Mouse (Mus musculus) lung, adult 18-20 months (tissue): Measurements from ENCODE around the gene Fam89a.

ENCODE experiments used
- DNase-seq, 2 experiments: peaks; one replicate each; pipeline ENCODE4 v3.0.0; 2022; ENCODE audit warnings: mixed read lengths in 2 of 2

Fam89a gene

DNA sequence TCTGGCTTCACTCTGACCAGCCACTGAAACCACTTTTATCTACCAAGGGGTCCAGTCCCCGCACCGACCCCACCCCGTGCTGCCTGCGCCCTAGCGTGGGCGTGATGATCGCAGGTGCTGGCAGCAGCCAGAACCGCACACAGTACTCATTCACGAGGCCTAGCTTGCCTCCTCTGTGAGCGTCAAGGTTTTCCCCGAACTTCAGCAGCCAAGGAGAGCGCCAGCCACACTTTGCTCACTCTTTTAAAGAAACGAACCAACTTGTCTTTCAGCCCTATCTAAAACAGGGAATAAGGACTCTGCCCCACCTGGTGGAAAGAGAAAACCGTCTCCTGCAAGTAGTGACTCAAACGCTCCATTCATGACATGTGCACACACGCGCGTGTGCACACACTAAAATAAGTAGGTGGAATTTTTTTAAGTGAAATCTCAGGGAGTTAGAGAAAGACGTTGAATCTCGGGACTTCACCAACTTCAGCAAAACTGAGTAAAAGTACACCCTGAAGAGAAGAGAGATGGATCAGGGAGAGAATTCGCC, 762 bp upstream of the Fam89a start:
- no peak for DNase-seq

DNA sequence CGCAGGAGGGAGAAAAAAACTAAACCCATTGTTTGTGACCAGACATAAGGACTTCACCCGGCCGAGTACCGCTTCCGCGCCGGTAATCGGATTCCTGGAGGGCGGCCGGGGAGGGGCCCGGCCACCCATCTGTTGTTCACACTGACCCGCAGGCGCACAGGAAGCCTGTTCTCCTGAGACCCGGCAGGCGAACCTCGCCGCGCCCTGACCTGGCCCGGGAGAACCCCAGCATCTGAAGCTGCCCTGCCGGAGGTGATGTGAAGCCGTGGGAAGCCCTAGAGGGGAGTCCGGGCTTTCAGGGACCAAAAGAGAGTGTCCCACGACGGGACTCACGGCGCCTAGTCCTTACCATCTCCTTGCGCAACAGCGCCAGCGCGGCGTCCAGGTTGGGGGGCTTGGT, 441 bp downstream of the Fam89a start:
- no peak for DNase-seq

DNA sequence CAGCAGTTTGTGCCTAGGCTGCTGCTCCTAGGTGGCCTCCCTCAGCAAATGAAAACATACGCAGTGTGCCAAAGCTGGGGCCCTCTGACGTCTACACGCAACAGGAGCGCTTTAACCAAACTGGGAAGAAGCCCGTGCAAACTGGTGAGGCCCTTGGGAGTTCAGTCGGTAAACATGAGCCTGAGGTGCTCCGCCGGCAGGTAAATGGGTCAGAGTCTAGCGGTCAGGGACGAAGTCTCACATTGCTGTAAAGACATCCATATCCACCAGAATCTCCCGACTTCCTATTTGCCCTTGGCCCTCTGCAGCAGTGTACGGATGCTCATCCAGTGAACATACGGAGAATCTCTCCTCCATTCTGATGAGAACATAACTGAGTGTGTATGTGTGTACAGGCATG, 5.0 kb downstream of the Fam89a start:
- no peak for DNase-seq

DNA sequence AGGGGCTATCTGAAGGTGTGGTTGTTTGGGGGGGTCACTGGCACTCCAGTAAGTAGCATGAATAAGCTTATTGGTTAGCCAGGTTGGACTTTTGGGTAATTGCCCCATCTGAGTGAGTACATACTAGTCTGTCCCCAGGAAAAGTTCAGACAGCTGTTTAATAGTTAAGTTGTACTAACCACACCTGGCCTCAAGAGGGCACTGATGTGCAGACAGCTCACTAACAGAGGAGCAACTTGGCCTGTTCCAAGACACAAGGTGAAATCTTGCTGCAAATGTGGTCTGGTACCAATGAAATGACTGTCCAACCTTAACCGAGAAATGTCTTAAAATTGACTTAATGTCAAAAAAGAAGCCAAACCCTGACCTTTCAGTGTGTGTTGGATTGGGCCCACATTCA, 12.4 kb downstream of the Fam89a start:
- no peak for DNase-seq

DNA sequence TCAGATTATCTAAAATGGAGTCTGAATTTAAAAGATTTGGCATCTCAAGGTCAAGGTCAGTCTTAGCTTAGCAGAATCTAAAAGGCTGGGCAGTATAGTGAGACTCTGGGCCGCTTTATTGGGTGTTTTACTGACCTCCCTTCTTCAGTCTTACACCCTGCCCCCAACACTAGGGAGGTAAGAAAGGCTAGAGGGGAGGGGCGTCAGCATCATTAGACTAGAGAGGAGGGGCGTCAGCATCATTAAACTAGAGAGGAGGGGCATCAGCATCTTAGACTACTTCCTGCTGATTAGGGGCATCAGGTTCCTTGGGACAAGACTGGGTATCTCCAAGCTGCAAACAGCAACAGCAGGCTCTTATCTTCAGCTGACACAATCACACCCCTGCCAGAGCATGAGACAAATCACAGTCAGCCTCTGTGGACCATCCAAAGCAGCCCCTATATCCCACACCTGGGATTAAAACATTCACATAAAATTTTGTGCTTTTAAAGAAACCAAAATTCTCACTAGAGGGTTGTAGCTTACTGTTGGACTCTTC, 16.2 kb downstream of the Fam89a start:
- DNase-seq = no peak

DNA sequence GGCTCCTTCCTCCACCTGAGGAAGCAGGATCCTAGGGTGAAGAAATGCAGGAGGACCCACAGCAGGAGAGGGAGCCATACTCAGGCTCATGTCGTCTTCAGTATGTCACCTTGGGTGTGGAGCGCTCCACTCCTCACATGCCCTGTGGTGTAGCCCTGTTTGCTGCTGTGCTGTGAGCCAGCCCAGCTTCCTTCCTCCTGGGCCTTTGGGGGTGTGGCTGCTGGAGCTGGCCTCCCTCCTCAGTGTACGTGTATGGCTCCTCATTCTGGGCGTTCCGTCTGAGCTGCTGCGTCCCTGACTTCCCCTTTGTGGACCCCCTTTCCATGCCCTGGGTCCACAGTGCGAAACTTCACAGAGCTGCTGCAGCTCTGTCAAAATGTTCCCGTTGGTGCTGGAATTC, 18.8 kb downstream of the Fam89a start:
- no peak for DNase-seq

DNA sequence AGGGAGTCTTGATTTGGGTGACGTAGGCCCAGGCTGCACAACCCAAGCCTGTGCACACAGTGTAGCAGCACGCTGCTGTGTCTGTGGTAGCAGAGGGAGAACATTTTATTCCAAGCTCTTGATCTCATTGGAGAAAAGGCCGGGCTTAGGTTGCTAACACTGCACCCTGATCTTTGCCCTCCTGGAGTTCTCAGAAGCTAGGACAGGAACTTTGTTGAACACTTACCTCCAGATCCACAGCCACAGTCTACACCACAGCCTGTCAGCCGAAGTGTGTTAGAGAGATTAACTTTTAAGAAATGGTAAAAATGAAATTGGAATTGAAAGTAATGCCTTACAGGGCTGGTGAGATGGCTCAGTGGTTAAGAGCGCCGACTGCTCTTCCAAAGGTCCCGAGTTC, 27.3 kb downstream of the Fam89a start:
- no peak for DNase-seq

DNA sequence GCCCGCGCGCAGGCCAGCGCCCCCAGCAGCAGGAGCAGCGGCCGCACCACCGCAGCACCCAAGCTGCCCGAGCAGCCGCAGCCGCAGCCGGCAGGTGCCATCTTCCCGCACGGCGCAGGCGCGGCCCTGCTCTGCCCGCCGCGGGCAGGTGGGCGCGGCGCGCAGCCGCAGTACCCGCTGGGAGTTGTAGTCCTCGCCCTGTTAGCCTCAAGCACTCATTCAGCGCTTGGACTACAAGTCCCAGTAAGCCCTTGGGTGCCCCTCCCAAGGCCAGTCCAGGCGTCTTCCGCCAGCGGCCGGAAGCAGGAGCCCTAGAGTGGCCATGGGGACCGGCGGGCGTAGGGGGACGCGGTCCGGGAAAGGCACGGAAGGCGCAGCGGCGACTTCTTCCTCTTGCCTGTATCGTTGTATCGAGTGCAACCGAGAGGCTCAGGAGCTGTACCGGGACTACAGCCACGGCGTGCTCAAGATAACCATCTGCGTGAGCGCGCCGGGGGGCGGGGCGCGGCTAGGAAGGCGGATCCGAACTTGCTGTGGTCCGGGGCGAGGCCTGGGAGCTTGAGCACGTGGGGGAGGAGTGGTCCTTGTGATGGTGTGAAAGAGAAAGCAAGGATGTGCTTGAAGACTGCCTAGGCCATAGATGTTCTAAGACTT, 29.6 kb downstream of the Fam89a start, which contains the start of the genes Ttc13 and Arv1:
Ttc13 (minus strand) TSS at position 122 of the 654 bp plus-strand sequence.
Arv1 (plus strand) TSS at position 278 of the 654 bp plus-strand sequence.
- DNase-seq = peak; percentile 97 to 98

DNA sequence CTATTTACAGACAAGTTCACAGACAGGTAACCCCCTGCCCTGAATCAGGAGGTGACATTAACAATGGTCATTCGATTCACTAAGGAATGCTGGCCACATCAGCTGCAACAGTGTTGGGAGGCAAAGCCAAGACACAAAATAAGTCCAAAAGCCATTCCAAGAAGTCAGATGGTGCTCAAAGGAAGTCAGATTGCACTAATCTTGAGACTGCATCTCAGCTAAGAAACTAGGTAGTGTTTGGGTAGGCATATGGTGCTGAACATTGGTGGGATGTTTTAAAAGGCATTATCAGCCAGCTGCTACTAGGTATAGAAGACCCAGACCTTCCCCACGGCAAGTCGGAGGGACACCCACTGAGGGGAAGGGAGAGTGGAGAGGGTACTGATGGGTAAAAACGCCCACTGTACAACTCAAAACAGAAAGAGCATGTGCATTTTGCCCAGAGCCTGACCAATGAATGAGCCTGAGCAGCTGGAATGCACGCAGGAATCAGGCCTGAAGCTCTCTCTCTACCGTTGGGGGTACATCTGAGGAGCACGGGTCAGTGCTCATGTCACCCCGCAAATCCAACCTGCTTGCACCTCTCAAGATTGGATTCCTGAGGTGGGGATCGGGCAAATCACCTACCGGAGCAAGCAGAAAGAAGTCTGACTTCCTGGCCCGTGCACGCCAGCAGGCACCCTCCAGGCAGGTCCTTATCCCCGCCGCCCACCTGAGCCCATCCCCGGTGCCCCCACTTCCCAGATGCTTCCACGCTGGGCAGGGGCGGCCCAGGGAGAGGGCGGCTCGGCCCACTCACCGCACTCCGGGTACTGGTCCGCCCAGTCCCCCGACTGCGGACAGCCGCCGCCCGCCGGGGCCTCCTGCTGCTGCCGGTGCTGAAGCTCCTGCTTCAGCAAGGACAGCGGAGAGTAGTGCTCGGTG, 30.4 kb downstream of the Fam89a start:
- DNase-seq = peak in 1 of 2 experiments; percentile 17

DNA sequence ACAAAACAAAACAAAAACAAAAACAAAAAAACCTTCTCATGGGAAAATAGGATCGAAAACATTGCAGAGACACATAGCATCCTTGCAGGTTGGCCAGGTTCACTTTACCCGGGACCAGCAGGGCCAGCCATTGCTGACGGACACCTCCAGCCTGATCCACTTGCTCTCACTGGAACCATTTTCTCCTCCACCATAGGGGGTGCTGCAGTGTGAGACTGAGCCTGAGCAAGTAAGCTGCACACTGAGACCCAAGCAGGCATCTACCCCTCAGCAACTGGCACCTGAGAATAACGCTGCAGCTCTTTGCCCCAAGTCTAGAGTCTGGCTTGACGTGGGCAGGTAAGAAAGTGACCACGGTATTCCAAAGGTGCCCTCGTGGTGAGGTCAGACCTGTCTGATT, 31.5 kb downstream of the Fam89a start:
- no peak for DNase-seq

DNA sequence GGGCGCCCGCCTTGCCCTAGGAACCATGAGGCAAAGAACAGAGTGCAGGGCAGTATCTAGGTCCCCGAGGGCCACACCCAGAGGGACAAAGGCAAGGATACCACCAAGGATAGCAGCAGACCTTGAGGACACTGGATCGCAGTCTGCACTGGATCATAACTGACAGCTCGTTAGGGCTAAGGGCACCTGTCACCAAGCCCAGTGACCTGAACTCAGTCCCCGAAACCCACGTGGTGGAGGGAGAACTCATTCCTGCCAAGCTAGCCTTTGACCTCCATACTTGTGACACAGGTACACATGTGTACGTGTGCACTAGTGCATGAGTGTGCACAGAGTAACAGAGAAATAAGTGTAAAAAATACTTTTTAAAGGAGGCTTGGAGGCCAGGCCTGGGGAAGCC, 35.9 kb downstream of the Fam89a start:
- no peak for DNase-seq

DNA sequence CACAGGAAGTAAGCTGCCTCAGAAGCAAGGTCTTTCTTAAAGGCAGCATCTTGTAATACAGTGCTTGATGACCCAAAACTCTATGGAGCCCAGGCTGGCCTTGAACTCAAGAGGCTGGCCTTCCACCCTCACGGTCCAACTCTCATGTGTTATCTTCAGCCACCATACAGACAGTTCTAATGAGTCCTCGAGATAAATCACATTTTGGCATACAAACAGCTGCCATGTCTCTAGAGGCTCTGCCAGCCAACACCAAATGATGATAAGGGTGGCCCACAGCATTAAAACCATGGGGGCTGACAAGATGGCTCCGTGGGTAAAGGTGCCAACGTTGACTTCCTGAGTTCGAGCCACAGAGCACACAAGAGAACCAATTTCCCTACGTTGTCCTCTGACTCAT, 38.4 kb downstream of the Fam89a start:
- no peak for DNase-seq

DNA sequence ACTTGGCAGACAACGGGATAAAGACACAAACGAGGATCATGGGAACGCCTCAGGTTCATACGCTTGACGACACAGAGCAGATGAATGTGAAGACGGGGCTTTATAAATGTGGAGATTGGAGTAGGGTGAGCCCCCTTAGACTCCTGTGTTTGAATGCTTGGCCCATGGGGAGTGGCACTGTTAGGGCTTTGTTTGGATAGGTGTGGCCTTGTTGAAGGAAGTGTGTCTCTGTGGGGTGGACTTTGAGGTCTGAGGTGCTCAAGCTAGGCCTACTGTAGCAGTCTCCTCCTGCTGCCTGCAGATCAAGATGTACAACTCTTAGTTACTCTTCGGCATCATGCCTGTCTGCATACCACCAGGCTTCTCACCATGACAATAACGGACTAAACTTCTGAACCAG, 45.8 kb downstream of the Fam89a start:
- DNase-seq = no peak

DNA sequence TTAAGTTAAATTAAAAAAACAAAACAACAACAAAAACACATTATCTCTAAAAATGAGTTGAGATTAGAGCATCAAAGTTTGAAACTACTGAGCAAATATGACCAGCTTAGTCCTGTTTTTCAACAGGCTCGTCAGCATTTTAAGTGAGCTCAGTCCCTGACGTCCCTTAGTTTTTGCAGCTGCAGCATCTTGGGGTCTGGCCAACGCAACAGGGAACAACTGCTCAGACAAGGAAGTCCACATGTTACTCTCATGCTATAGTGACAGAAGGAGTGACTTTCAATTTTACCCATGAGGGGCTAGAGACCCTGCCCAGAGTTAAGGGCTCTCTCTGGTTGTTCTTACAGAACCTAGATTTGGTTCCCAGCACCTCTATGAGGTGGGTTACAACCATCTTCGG, 47.3 kb downstream of the Fam89a start:
- DNase-seq = no peak

DNA sequence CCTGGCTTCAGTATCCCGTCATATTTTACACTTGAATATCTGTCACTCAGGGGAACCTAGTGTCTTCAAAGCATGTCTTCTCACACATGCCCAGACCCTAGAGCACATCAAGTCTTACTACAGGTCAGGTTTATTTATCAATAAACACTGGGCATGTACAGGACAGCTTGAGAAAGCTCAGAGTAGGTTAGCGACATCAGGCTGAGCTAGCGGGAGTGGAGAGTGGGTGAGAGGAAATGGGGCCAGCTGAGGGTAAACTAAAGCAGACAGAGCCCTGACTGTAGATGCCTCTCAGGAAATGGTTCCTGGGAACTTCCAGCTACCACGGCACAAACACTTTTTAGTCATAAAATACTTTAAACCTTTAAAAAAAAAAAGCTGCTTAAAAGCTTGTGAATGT, 48.1 kb downstream of the Fam89a start:
- no peak for DNase-seq

DNA sequence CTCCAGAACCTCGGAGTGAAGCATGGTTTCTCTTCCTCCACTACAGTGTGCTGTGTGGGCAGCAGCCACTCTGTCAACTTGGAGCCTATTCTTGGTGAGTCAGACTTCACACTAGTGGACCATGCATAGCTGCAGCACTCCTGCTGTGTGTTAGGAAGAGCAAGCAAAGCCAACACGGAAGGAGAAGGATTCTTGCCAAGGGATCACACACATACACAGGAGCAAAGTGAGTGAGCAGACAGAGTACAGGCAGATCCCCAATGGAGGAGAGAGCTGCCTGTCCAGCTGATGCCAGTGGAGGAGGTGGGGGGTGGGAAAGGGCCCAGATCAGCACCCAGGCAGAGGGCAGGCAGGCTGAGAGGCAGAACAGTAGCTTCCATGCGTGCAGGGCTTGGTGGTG, 49.4 kb downstream of the Fam89a start:
- no peak for DNase-seq

DNA sequence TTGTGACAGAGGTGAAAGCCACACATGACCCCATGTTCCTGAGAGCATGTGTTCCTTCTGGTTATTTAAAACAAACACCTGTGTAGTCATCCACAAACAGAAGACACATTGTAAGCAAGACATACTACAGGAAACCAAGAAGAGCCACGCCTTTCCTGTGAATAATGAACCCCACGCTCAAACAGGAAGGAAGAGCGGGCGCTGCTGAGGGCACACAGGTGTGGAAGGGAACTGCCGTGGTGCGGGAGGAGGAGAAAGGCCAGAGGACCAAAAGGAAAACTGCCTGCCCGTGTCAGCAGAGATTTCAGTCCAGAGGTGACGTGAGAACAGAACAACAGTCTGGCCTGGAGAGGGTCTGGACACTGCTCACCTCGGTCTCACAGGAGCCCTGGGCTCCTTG, 50.6 kb downstream of the Fam89a start:
- DNase-seq = no peak

DNA sequence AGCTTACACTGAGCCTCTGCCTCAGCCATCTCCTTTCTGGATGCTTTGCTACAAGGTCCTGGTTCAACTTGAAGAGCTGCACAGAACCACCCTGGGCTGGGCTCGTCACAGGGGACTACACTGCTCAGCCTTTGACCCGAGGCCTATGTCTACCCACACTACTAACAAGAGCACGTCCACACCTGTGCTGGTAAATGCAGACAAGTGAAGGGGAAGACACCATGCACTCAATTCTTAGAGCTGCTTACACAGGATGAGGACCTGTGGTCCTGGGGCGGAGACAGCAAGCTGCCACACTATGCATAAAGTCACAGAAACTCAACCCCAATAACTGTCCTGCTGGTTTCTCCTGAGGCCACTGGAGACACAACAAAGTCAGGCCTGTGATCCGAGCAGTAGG, 51.4 kb downstream of the Fam89a start:
- no peak for DNase-seq

DNA sequence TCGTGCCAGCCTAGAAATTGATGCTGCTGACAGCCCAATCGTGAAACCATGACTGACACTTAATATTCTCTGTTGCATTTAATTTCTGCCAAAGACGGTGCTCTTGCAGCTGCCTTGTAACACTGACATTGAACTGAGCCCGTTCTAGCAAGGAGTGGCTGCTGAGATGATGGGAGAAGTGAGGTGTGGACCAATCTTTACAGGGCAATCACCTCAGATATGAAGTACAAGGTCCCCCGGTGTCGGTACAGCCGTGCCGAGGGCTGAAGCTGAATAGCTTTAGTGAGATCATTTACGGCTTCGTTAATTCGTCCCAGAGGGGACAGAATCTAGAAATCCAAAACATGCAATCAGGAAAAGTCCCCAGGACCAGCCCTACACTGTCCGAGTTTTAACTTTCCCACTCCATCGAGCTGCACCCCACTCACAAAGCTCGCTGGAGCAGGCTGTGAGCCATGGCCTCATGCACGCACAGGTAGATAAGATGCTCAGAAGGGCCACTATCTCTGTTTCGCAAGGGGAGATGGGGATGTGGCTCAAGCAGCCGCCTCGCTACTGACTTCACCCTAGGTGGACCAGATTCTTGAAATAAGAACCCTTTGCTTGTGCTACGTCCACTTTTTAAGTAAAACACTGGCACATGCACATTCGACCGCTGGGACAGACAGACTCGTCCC, 56.1 kb downstream of the Fam89a start:
- no peak for DNase-seq

DNA sequence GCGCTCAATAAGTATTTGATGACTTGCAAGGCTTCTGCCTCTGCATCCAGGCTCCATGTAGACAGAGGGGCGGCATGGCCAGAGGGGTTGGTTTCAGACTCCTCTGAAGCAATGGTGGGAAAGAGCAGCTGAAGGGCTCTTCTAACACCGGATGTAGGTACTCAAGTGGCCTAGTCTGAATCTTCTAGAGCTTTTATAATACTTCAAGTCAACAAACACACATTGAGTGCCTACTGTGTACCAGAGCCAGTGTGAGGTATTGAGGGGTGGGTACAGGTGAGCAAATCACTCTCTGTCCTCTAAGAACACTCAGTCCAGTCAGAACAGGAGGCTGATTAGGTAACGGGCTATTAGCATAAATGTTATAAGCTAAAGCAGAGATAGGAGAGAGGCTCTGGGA, 59.9 kb downstream of the Fam89a start:
- peak; percentile 50 to 72 for DNase-seq
